Mouse (Mus musculus) limb, embryonic 14.5 days (tissue): ENCODE measurements at regions not wholly inside any gene's neighbourhood (a gene's known extent, or its start where the extent isn't known, plus 50 kb on each side); places are given as distances from the start of the nearest gene placed in this dataset. TPM values are rescaled to one million over a fixed set of nuclear protein-coding genes. Genes with fewer than 3 reads are reported as not detected.

Experiments used
- ATAC-seq: fragments of 200-750 bp; cut with Nextera tagmentation; 2 replicates; pipeline ENCODE4 v1.8.0; 2017; ENCODE audit warnings: low read depth, moderate number of reproducible peaks, moderate TSS enrichment; ENCODE audit not compliant: low FRiP score
- DNase-seq: peaks from one replicate; pipeline ENCODE4 v3.0.0-alpha.2; 2015; ENCODE audit warnings: low spot score
- H3K27ac ChIP-seq: fragments of 300-500 bp; sonication (generic); replicated peaks from 2 replicates; pipeline ENCODE4 v1.5.1; 2014; ENCODE audit warnings: low read depth, mild to moderate bottlenecking, low read length, moderate library complexity, mixed read lengths
- H3K27me3 ChIP-seq: fragments of 300-500 bp; sonication (generic); 2 replicates; pipeline ENCODE4 v1.6.1; 2014; ENCODE audit warnings: low read length, mixed read lengths; ENCODE audit not compliant: control insufficient read depth, insufficient read depth
- H3K36me3 ChIP-seq: fragments of 300-500 bp; sonication (generic); 2 replicates; pipeline ENCODE4 v1.6.1; 2014; ENCODE audit warnings: mild to moderate bottlenecking, low read length, moderate library complexity, mixed read lengths; ENCODE audit not compliant: control insufficient read depth, insufficient read depth
- H3K4me1 ChIP-seq: fragments of 300-500 bp; sonication (generic); 2 replicates; pipeline ENCODE4 v1.6.1; 2014; ENCODE audit warnings: antibody characterized with exemption, low read length, mixed read lengths; ENCODE audit not compliant: control insufficient read depth, insufficient read depth
- H3K4me2 ChIP-seq: fragments of 300-500 bp; sonication (generic); replicated peaks from 2 replicates; pipeline ENCODE4 v1.6.1; 2014; ENCODE audit warnings: low read depth, mild to moderate bottlenecking, low read length, moderate library complexity; ENCODE audit not compliant: severe bottlenecking
- H3K4me3 ChIP-seq: fragments of 300-500 bp; sonication (generic); replicated peaks from 2 replicates; pipeline ENCODE4 v1.5.1; 2014; ENCODE audit warnings: low read length
- H3K9ac ChIP-seq: fragments of 300-500 bp; sonication (generic); 2 replicates; pipeline ENCODE4 v1.6.1; 2014; ENCODE audit warnings: mild to moderate bottlenecking, low read depth, low read length, moderate library complexity; ENCODE audit not compliant: severe bottlenecking
- H3K9me3 ChIP-seq: fragments of 300-500 bp; sonication (generic); 2 replicates; pipeline ENCODE4 v1.6.1; 2016; ENCODE audit warnings: low read length; ENCODE audit not compliant: control insufficient read depth
- POLR2A ChIP-seq: fragments of 200-500 bp; IDR thresholded peaks from 2 replicates; pipeline ENCODE4 v1.8.0; 2012; ENCODE audit warnings: inconsistent platforms, mild to moderate bottlenecking, moderate library complexity, borderline replicate concordance; ENCODE audit not compliant: insufficient read depth, insufficient read length; ENCODE audit errors: extremely low read depth
- WGBS: fragments of 180-500 bp; shearing (Covaris S2); extraction: QIAGEN DNeasy Blood & Tissue Kit; methylation state at CpG from one replicate; pipeline ENCODE4 v1.1.7; 2014; 5-methylcytosine and 5-hydroxymethylcytosine counted together
- microRNA-seq: library from miRNA; unstranded; fragments of <30 nt; microRNA quantifications from one replicate; pipeline ENCODE4, GENCODE M21; 2016

DNA sequence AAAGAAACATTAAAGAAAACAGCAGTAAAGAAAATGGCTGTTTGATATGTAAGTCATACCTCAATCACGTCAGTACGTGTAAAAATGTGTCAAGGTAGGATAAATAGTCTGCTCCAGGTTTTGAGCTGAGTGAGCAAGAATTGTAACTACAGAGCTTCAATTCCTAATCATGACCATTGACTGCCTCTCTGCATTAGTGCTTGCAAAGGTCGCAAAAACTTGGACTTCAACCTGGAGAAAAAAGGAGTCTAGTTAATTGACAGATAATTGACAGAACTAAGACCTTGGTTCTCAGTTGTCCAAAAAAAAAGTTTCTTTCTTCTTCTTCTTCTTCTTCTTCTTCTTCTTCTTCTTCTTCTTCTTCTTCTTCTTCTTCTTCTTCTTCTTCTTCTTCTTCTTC is 759.5 kb downstream of the Phf3 start:
- ATAC-seq: no peak
- WGBS: 83% methylated on average over 3 of the region's 3 CpGs

More for the DNA sequence above, 759.5 kb downstream of the Phf3 start:
- no peak overlapping the region for H3K4me3 ChIP-seq
- no peak overlapping the region for H3K9ac ChIP-seq
- no peaks in the 10 kb centered on the region for H3K9me3 ChIP-seq
- DNase-seq: no peak
- H3K36me3 ChIP-seq: no peaks in the 10 kb centered on the region
- H3K27me3 ChIP-seq: no peaks in the 10 kb centered on the region
- no peak overlapping the region for H3K27ac ChIP-seq
- TF ChIP-seq POLR2A: no peak
- no peak overlapping the region for H3K4me2 ChIP-seq
- H3K4me1 ChIP-seq: no peaks in the 10 kb centered on the region

Small RNA genes lying in the stretch of these regions (microRNA-seq; reads per million reads assigned to microRNA genes)
- not detected for gene Gm27430
